Mouse (Mus musculus) ovary, postnatal 36 days (tissue): ENCODE data around the gene Ear14.
"Not testable (repeated sequence)": the region's sequence is repeated elsewhere in the genome, so short reads cannot be mapped to it uniquely, and the experiment has no call there.

Source experiments
- DNase-seq: peaks from one replicate; pipeline ENCODE4 v3.0.0; 2022; ENCODE audit warnings: low spot score, mixed read lengths

Ear14 gene

DNA sequence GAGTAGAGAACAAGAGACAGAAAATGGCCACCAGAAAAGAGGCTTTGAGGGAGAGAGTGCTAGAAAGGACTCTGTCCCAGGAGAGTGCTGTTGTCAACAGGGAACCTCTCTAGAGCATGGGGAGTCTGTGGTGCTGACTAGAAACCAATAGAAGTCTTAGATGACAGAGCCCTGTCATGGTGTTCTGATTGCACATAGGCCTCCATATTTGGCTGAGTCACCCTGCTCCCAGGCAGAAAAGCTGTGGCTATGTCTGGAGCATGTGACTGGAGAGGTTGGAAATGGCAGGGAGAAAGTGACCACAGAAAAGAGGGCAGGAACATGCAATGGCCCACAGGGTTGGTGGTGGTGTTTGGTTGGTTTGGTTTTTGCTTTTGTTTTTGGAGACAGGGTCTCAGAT lies 49.0 kb downstream of the Ear14 start:
- not testable (repeated sequence) for DNase-seq

GRCm38 (mm10) chr14:51253569-51253968 lies 50.4 kb downstream of the Ear14 start:
- no peak for DNase-seq
